Mouse (Mus musculus): Measurements from ENCODE around the gene Phkg2. TPM values are rescaled to one million over a fixed set of nuclear protein-coding genes. Genes with fewer than 3 reads are reported as not detected.
A peak's percentile ranks its signal among the peaks of the same experiment; 100 is the strongest.
"Not testable (repeated sequence)": the region's sequence is repeated elsewhere in the genome, so short reads cannot be mapped to it uniquely, and the experiment has no call there.

The Phkg2 gene
- polyA plus RNA-seq, 1 experiment, result 53.6 TPM

DNA sequence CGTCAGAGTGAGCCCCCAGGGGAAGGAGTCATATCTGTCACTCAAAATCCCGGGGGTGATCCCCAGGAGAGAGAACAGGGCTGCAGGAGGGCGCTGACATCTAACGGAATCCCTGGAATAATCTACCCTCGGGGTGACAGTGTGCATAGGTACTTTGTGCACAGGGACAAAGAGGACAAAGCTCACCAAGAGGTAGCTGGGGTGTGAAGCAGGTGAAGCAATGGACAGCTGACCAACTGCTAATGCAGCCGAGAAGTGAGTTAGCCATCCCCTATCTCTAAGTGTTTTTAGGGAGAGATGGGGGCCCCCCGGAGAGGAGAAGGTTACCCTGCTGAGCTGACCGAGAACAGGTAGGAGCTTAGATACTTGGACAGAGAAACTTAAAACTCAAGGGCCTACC, 41.0 kb downstream of the Phkg2 start:
- peaks cover 3% of the 10 kb centered on the region; the same call in 1 of the 2 replicates for H3K36me3 ChIP-seq (ENCODE audit: control insufficient read depth, insufficient read depth, low read length)
- 13% methylated on average over 8 of the region's 8 CpGs for WGBS
- peak overlapping the region; percentile 92 for H3K27ac ChIP-seq (ENCODE audit: insufficient read depth, low read depth, low read length)
- no peaks in the 10 kb centered on the region for H3K27me3 ChIP-seq (replicated peaks; ENCODE audit: control insufficient read depth, insufficient read depth, low read length)
- DNase-seq, result peak; percentile 54
- H3K4me3 ChIP-seq (ENCODE audit: insufficient read depth, low read depth, low read length), result peak overlapping the region; percentile 93
- peaks cover 8% of the 10 kb centered on the region; the same call in 1 of the 2 replicates for H3K4me1 ChIP-seq (ENCODE audit: control insufficient read depth, insufficient read depth, low read length)
- no peak for TF ChIP-seq POLR2A (IDR thresholded peaks at IDR 0.05; ENCODE audit: low read depth, low read length)
- no peak for TF ChIP-seq CTCF (conservative IDR thresholded peaks at IDR 0.05; ENCODE audit: insufficient read depth, insufficient read length, low read depth, low read length)

DNA sequence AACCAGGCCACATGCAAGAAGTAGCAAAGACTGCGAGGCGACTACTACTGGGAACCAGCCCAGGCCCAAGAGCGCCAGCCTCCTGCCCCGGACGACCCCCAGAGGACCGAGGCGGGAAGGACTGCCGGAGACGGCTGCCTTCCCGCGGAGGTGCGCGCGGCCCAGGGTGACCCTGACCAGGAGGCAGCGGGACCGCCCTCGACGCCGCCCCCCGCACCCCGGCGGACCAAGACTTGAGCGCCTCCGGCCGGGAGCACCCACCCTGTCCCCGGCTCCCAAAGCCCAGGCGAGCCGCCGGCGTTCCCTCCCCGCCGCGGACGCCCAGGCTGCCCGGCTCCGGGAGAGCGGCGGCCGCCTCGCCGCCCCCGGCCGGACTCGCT, 41.4 kb downstream of the Phkg2 start:
- H3K27ac ChIP-seq (ENCODE audit: insufficient read depth, low read depth, low read length), result peak overlapping the region; percentile 92
- H3K4me1 ChIP-seq (ENCODE audit: control insufficient read depth, insufficient read depth, low read length), result peaks cover 8% of the 10 kb centered on the region; the same call in 1 of the 2 replicates
- no peaks in the 10 kb centered on the region for H3K27me3 ChIP-seq (replicated peaks; ENCODE audit: control insufficient read depth, insufficient read depth, low read length)
- peak; percentile 77 for DNase-seq
- no peak for TF ChIP-seq POLR2A (IDR thresholded peaks at IDR 0.05; ENCODE audit: low read depth, low read length)
- peak overlapping the region; percentile 93 for H3K4me3 ChIP-seq (ENCODE audit: insufficient read depth, low read depth, low read length)
- peaks cover 3% of the 10 kb centered on the region; the same call in 1 of the 2 replicates for H3K36me3 ChIP-seq (ENCODE audit: control insufficient read depth, insufficient read depth, low read length)
- 3% methylated on average over 44 of the region's 44 CpGs for WGBS

DNA sequence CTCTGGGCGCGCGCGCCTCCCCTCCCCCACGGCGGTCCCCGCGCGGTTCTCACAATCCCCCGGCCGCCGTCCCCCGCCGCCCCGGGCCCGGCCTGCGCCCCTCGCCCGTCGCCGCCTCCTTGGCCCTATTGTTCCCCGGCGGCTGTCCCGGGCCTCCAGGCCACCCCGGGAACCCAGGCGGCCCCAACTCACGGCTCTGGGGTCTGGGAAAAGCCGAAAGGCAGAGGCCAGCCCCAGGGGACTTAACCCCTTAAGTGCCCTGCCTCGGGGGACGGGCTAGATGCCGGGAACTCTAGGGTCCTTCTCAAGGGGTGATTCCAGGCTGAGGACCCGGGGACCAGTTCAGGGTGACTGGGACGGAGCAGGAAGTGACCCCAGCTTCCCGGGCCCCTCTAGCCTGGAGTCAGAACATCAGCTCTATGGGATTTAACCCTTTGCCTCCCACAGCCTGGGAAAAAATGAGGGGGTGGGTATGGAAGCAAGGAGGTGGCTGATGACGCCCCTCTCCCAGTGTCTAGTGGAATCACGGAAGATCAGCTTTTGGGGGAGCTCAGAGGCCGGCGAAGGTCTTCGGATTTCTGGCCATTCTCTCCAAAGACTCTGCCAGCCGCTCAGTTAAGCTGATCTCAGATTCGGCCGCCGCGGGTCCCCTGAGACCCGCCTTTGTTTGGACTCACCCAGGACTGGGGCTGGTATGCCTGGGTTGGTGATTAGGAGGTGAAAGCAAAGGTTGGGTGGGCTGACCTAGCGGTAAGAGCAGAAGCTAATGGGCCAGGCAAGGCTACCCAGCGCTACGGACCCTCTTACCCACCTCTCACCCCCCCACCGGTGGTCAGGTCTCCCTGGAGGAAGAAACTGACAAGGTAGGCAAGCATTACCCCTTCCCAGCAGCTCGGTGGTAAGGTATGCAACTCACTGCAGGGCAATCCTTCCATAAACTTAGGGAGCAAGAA, 42.0 kb downstream of the Phkg2 start, which contains the start of gene Zfp629:
Zfp629 (minus strand) TSS at position 907 of the 953 bp plus-strand sequence.
- H3K36me3 ChIP-seq (ENCODE audit: control insufficient read depth, insufficient read depth, low read length), result peaks cover 3% of the 10 kb centered on the region; the same call in 1 of the 2 replicates
- H3K27me3 ChIP-seq (replicated peaks; ENCODE audit: control insufficient read depth, insufficient read depth, low read length), result no peaks in the 10 kb centered on the region
- peak within 1 kb of the TSS; percentile 92 for H3K27ac ChIP-seq (ENCODE audit: insufficient read depth, low read depth, low read length)
- TF ChIP-seq CTCF (conservative IDR thresholded peaks at IDR 0.05; ENCODE audit: insufficient read depth, insufficient read length, low read depth, low read length), result no peak
- no peak for TF ChIP-seq POLR2A (IDR thresholded peaks at IDR 0.05; ENCODE audit: low read depth, low read length)
- WGBS, result under 1% methylated on average over 49 of the region's 50 CpGs
- DNase-seq, result peak; percentile 81
- H3K4me1 ChIP-seq (ENCODE audit: control insufficient read depth, insufficient read depth, low read length), result peaks cover 8% of the 10 kb centered on the region; the same call in 1 of the 2 replicates
- peak within 1 kb of the TSS; percentile 93 for H3K4me3 ChIP-seq (ENCODE audit: insufficient read depth, low read depth, low read length)

DNA sequence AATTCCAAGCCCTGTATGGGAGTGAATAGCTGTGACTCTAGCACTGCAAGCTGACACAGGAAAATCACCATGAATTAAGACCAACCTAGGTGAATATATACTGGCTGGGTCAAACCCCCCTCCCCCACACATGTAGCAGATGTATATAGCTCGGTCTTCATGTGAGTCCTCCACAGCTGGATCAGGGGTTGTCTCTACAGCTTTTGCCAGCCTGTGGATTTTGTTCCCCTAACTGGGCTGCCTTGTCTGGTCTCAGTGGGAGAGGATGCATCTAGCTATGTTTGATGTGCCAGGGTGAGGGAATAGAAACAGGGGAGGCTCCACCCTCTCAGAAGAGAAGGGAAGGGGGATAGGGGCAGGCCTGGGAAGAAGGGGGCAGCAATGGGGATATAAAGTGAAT, 43.2 kb downstream of the Phkg2 start:
- Histone ChIP-seq H3K4me1 (ENCODE audit: control insufficient read depth, insufficient read depth, low read length) (peaks cover 8% of the 10 kb centered on the region; the same call in 1 of the 2 replicates), H3K36me3 (ENCODE audit: control insufficient read depth, insufficient read depth, low read length) (peaks cover 3% of the 10 kb centered on the region; the same call in 1 of the 2 replicates), H3K4me3 (ENCODE audit: insufficient read depth, low read depth, low read length) (no peak overlapping the region), H3K27me3 (replicated peaks; ENCODE audit: control insufficient read depth, insufficient read depth, low read length) (no peaks in the 10 kb centered on the region), H3K27ac (ENCODE audit: insufficient read depth, low read depth, low read length) (no peak overlapping the region)
- 63% methylated on average over 1 of the region's 1 CpGs for WGBS
- DNase-seq, result no peak
- no peak for TF ChIP-seq POLR2A (IDR thresholded peaks at IDR 0.05; ENCODE audit: low read depth, low read length)
- TF ChIP-seq CTCF (conservative IDR thresholded peaks at IDR 0.05; ENCODE audit: insufficient read depth, insufficient read length, low read depth, low read length), result no peak

DNA sequence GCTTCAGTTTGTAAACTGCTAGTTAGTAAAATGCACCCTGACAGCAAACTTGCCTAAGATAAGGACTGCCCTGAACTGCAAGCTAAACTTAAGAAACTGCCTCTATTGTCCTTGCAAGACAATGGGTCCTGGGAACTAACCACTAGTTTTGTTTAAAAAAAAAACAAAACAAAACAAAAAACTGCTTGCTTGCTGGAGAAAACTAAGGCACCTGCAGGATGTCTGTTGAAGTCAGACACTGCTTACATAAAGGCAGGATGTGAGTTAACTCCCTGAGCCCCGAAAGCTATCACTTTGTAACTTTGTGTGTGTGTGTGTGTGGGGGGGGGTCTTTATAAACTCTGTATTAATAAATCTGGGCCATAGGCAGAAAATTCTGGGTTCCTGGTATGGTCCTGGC, 43.7 kb downstream of the Phkg2 start:
- no peak overlapping the region for H3K27ac ChIP-seq (ENCODE audit: insufficient read depth, low read depth, low read length)
- 66% methylated on average over 1 of the region's 1 CpGs for WGBS
- no peak overlapping the region for H3K4me3 ChIP-seq (ENCODE audit: insufficient read depth, low read depth, low read length)
- no peak for TF ChIP-seq CTCF (conservative IDR thresholded peaks at IDR 0.05; ENCODE audit: insufficient read depth, insufficient read length, low read depth, low read length)
- no peak for TF ChIP-seq POLR2A (IDR thresholded peaks at IDR 0.05; ENCODE audit: low read depth, low read length)
- H3K36me3 ChIP-seq (ENCODE audit: control insufficient read depth, insufficient read depth, low read length), result peaks cover under 1% of the 10 kb centered on the region; the same call in 1 of the 2 replicates
- H3K27me3 ChIP-seq (replicated peaks; ENCODE audit: control insufficient read depth, insufficient read depth, low read length), result no peaks in the 10 kb centered on the region
- peaks cover 8% of the 10 kb centered on the region; the same call in 1 of the 2 replicates for H3K4me1 ChIP-seq (ENCODE audit: control insufficient read depth, insufficient read depth, low read length)
- DNase-seq, result no peak

DNA sequence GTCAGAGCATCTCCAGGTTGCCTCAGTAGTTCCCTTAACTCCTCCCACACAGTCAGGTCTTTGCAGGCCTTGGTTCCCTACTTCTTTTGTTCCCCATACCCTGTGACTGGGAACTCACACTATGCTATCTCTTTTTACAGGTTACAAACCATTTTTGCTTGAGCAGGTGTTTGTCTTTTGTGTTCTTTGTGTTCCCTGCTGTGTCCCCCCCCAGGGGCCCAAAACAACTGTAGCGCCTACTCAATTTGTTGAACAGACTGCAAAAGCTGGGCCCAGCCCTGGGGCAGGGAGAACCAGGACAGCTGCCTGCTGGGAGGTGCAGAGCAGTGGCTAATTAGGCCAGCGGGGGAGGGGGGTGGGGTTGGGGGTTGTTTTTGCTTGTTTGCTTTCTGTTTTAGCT, 44.8 kb downstream of the Phkg2 start:
- no peak overlapping the region for H3K27ac ChIP-seq (ENCODE audit: insufficient read depth, low read depth, low read length)
- H3K4me3 ChIP-seq (ENCODE audit: insufficient read depth, low read depth, low read length), result no peak overlapping the region
- no peaks in the 10 kb centered on the region for H3K27me3 ChIP-seq (replicated peaks; ENCODE audit: control insufficient read depth, insufficient read depth, low read length)
- H3K36me3 ChIP-seq (ENCODE audit: control insufficient read depth, insufficient read depth, low read length), result no peaks in the 10 kb centered on the region
- no peak for TF ChIP-seq POLR2A (IDR thresholded peaks at IDR 0.05; ENCODE audit: low read depth, low read length)
- TF ChIP-seq CTCF (conservative IDR thresholded peaks at IDR 0.05; ENCODE audit: insufficient read depth, insufficient read length, low read depth, low read length), result no peak
- 73% methylated on average over 2 of the region's 2 CpGs for WGBS
- H3K4me1 ChIP-seq (ENCODE audit: control insufficient read depth, insufficient read depth, low read length), result peaks cover 8% of the 10 kb centered on the region; the same call in 1 of the 2 replicates
- DNase-seq, result no peak

DNA sequence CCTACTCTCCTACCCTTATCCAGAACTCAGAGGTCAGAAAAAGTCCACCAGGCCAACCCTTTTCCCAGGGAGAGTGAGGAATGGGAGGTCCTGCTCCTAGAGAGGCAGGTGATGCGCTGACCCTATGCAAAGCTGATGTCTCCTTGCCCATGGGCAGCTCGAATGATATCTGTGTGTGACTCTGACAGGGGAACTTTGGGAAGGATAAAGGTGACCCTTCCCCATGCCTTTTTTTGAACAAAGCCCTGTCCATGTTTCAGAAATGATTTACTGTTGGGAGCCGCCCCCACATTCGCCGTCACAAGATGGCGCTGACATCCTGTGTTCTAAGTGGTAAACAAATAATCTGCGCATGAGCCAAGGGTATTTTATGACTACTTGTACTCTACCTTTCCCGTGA, 45.3 kb downstream of the Phkg2 start:
- WGBS, result 85% methylated on average over 7 of the region's 8 CpGs
- not testable (repeated sequence) for H3K27me3 ChIP-seq (replicated peaks; ENCODE audit: control insufficient read depth, insufficient read depth, low read length); DNase-seq; H3K4me1 ChIP-seq (ENCODE audit: control insufficient read depth, insufficient read depth, low read length); H3K27ac ChIP-seq (ENCODE audit: insufficient read depth, low read depth, low read length); H3K4me3 ChIP-seq (ENCODE audit: insufficient read depth, low read depth, low read length); H3K36me3 ChIP-seq (ENCODE audit: control insufficient read depth, insufficient read depth, low read length)

Data from kidney, adult 2 months (tissue).